Mouse (Mus musculus): ENCODE results near the gene Dcps. TPM values are rescaled to one million over a fixed set of nuclear protein-coding genes. Genes with fewer than 3 reads are reported as not detected.

Gene Dcps
- polyA plus RNA-seq, 1 experiment from 2014 or later: 64.3 TPM

DNA sequence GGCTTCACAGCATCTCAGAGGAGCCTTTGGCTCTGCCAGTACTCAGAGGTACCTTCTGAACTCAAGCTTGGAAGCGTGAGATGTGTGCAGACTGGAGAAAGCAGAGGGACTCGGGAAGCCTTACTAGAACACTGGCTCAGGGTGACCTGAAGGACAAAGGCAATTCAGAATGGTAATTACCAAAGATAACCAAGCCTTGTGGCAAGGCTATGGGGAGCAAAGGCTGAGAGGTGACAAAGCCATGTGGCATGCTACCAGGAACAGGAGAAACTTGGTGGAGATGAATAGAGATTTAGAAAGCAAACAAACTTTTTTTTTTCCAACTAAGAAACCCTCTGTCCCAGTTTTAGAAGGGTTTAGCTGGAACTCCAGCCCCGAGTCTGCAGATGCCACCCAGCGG, 65.3 kb downstream of the Dcps start:
- DNase-seq (ENCODE audit: low spot score): no peak

- no peak for DNase-seq (ENCODE audit: low spot score)
Observed at GRCm38 (mm10) chr9:35110051-35110450, 65.8 kb downstream of the Dcps start.

DNA sequence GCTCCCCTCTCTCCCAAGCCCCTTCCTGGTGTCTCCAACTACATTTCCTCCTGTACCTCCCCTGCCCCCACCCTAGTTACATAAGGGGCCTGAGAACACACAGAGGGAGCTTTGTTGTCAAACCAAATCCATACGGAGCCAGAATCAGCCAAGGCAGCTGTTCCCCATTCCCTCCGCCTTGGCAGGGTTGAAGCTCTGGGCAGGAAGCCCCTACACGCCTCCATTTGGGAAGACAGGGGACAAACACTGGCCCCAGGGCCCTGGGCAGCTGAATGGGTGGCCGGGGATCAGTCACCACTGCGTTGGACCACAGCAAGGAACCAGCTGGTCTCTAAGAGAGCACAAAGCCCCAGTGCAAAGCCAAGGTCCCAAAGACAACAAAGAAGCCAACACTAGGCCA, 66.9 kb downstream of the Dcps start:
- no peak for DNase-seq (ENCODE audit: low spot score)

DNA sequence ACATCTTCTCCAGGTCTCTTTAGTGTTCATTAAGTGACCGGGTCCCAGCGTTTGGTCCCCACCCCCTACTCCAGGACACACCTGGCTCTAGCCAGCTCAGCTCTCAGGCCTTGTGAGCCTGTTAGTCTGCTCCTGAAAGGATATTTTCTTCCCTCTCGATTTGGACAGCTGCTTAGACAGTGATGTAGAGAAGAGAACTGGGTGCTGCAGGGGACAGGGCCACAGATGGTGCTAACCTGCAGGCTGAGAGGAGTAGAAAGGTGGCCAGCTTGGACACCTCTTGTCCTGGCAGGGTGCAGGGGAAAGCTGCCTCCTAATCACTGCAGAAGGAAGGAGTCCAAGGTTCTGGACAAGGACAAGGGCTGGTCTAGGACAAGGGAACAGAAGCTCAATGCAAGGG, 67.8 kb downstream of the Dcps start:
- no peak for DNase-seq (ENCODE audit: low spot score)

DNA sequence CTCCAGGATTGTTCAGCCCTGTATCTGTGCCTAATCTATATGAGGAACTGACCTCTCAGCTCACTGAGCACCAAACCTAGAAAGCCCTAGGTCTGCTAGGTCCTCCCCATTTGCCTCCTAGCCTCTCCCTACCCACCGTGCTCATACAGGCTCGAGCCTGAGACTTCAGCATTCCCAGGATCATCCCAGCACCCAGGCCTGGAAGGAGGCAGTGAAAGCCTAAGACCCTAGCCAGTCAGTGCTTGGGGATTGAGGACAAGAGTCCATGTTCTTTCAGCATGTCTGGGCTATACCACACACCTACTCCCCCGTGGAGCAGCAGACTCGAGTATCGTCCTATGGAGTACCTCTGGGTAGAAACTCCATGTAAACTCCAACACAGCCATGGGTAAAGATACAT, 68.5 kb downstream of the Dcps start:
- no peak for DNase-seq (ENCODE audit: low spot score)

DNA sequence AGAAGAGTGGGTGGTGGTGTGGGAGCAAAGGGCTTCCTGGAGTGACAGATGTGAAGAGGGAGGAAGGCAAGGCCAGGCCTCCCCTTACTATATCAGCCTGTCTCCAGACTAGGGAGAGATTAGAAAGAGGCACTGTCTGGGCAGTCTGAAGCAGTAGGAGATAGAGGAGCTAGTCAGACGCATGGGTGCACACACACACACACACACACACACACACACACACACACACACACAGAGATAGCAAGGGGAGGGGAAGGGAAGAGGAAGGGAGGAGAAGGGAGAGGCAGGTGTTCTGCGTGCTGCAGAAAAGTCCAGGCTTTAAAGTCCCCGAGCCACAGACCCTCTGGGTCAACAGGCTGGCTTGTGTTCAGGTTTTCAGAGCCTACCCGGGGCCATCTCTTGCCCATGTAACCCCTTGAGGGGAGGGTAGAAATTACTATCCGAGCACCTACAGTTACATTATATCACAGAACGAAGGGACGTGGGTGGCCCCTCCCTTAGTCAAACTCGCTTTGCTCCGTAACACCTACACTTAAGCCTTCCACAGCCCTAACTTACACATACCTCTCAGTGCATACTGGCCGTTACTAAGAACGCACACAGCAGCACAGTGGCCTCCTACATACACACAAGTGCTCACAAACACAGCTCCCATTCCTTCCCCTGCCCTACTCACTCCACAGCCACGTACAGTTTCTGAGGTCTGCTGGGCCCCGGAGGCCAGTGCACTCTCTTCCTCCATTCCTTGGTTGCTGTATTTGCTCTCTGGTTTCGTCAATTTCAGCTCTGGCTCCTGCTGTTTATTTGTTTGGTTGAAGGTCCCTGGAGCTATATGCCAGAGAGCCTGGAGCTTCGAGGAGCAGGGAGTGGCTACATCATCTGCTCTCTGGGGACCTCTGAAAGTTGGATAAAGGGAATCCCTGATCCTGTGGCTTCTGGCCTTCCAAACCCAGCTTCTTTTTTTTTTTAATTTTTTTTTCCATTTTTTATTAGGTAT, 69.7 kb downstream of the Dcps start:
- DNase-seq (ENCODE audit: low spot score): no peak

DNA sequence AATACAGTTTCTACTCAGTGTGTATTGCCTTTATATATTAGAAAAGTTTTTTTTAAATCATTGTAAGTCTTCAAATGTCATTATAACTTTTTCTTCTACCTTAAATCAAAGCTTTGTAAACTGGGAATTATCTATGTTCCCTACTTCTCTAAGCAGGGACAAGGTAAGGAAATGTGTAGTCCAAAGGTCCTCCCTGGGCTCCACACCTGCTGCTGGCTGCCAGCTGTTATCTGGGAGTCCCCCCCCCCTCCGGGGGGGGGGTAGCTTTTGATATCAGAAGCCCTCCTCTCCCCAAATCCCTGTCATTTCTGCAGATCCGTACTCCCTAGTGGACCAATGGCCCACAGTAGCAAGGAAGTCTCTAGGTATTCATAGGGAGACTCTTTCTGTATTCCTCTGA, 70.4 kb downstream of the Dcps start:
- DNase-seq (ENCODE audit: low spot score): no peak

DNA sequence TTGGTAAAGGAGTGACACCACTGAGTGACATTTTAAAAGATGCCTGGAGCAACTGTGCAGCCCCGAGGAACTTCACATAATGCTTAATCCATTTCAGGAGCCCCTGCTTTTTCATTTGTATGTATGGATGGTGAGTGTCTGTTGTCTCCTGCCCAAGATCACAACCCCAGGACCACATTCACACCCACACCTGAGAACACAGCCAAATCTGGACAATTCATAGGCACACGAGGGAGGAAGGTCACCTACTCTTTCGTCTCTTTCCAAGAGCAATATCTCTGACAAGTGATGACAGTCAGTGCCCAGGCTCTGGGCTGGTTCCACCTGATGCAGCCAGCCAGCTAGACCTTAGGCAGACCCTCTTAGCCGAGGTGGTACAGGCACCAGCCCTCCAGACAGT, 71.2 kb downstream of the Dcps start:
- DNase-seq (ENCODE audit: low spot score): no peak

GRCm38 (mm10) chr9:35098762-35099161, 77.1 kb downstream of the Dcps start:
- DNase-seq (ENCODE audit: low spot score): no peak

DNA sequence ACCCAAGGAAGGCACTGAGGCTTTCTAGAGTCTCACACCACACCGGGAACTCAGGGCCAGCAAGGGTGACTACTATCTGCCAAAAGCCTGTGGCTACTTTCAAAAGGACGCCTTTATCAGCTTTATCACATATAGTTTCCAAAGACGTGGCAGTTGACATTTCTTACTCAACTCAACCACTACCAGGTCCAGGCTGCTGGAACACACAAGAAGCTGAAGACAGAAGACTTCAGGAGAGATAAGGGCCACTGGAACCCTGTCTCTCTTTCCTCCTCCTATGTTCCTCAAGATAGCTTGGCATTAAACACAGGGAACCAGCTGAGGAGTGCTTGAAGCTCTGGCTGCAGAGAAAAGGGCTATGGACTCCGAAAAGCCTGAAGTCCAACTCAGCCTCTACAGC, 78.0 kb downstream of the Dcps start:
- DNase-seq (ENCODE audit: low spot score): no peak

- DNase-seq (ENCODE audit: low spot score): no peak
Observed at GRCm38 (mm10) chr9:35095726-35096125, 80.1 kb downstream of the Dcps start.

DNA sequence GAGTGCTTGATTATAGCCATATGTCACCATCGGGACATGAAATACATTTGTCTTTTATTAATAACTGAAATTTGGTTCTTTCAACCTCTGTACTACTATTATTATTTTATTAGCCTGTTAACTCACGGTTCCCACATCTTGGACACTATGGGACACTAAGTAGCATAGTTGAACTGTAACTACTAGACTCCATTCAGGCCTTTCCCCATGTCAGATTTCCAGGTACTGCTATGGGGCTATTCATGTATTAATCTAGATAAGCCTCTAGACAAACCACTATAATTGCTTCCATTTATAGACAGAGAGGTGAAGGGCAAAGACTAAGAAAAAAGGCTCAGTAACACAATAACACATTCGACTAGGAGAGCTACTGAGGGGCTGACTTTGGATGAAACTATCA, 82.5 kb downstream of the Dcps start:
- DNase-seq (ENCODE audit: low spot score): no peak

- no peak for DNase-seq (ENCODE audit: low spot score)
Observed at GRCm38 (mm10) chr9:35092904-35093303, 83.0 kb downstream of the Dcps start.

Other genes with a start within 250 kb of the Dcps start
- 15.2 and 15.5 TPM in 2 replicates for gene St3gal4, start 56.8 kb downstream of the Dcps start, polyA plus RNA-seq (2015; fragmentation: Nextera tagmentation; extraction: Ambion mirVana)
- 93.5 and 101 TPM in 2 replicates for gene Srpr, start 24.1 kb upstream of the Dcps start, polyA plus RNA-seq (2015; fragmentation: Nextera tagmentation; extraction: Ambion mirVana)
- gene Tirap, start 24.2 kb upstream of the Dcps start, polyA plus RNA-seq (2015; fragmentation: Nextera tagmentation; extraction: Ambion mirVana): 2.9 and 3.1 TPM in 2 replicates
- gene Foxred1, start 35.0 kb upstream of the Dcps start, polyA plus RNA-seq (2015; fragmentation: Nextera tagmentation; extraction: Ambion mirVana): 28.7 and 35.7 TPM in 2 replicates
- gene Fam118b, start 91.7 kb upstream of the Dcps start, polyA plus RNA-seq (2015; fragmentation: Nextera tagmentation; extraction: Ambion mirVana): 33.1 and 35.1 TPM in 2 replicates
- gene Rpusd4, start 91.8 kb upstream of the Dcps start, polyA plus RNA-seq (2015; fragmentation: Nextera tagmentation; extraction: Ambion mirVana): 34.7 and 39.2 TPM in 2 replicates
- gene Cdon, start 245.1 kb upstream of the Dcps start, polyA plus RNA-seq (2015; fragmentation: Nextera tagmentation; extraction: Ambion mirVana): 1.5 and 2.0 TPM in 2 replicates

Measured in thymus, postnatal 0 days (tissue).